Mouse (Mus musculus) kidney, embryonic 14.5 days (tissue): ENCODE measurements around the gene Bahcc1. TPM values are rescaled to one million over a fixed set of nuclear protein-coding genes. Genes with fewer than 3 reads are reported as not detected.
A peak's percentile ranks its signal among the peaks of the same experiment; 100 is the strongest.

Source experiments
- ATAC-seq: fragments of 200-750 bp; cut with Nextera tagmentation; 2 replicates; pipeline ENCODE4 v1.8.0; 2017; ENCODE audit warnings: moderate number of reproducible peaks, mild to moderate bottlenecking, moderate TSS enrichment, moderate library complexity; ENCODE audit not compliant: low FRiP score, low TSS enrichment
- H3K27ac ChIP-seq: fragments of 300-500 bp; sonication (generic); 2 replicates; pipeline ENCODE4 v1.5.1; 2014; ENCODE audit warnings: low read depth, mild to moderate bottlenecking, low read length, moderate library complexity, mixed read lengths
- H3K27me3 ChIP-seq: fragments of 300-500 bp; sonication (generic); 2 replicates; pipeline ENCODE4 v1.6.1; 2014; ENCODE audit warnings: mild to moderate bottlenecking, low read length; ENCODE audit not compliant: control insufficient read depth, insufficient read depth
- H3K36me3 ChIP-seq: fragments of 300-500 bp; sonication (generic); 2 replicates; pipeline ENCODE4 v1.6.1; 2014; ENCODE audit warnings: low read length, mixed read lengths; ENCODE audit not compliant: control insufficient read depth, insufficient read depth
- H3K4me1 ChIP-seq: fragments of 300-500 bp; sonication (generic); 2 replicates; pipeline ENCODE4 v1.6.1; 2014; ENCODE audit warnings: low read length, mixed read lengths; ENCODE audit not compliant: control insufficient read depth, insufficient read depth
- H3K4me2 ChIP-seq: fragments of 300-500 bp; sonication (generic); replicated peaks from 2 replicates; pipeline ENCODE4 v1.6.1; 2014; ENCODE audit warnings: low read depth, mild to moderate bottlenecking, low read length
- H3K4me3 ChIP-seq: fragments of 300-500 bp; sonication (generic); 2 replicates; pipeline ENCODE4 v1.5.1; 2014; ENCODE audit warnings: mild to moderate bottlenecking, low read length
- H3K9ac ChIP-seq: fragments of 300-500 bp; sonication (generic); 2 replicates; pipeline ENCODE4 v1.6.1; 2014; ENCODE audit warnings: low read depth, mild to moderate bottlenecking, low read length, moderate library complexity
- H3K9me3 ChIP-seq: fragments of 300-500 bp; sonication (generic); 2 replicates; pipeline ENCODE4 v1.6.1; 2016; ENCODE audit warnings: low read length; ENCODE audit not compliant: control insufficient read depth
- WGBS: fragments of 180-500 bp; shearing (Covaris S2); extraction: QIAGEN DNeasy Blood & Tissue Kit; methylation state at CpG from one replicate; pipeline ENCODE4 v1.1.7; 2014; 5-methylcytosine and 5-hydroxymethylcytosine counted together
- polyA plus RNA-seq: library from polyadenylated mRNA; unstranded; fragments of >200 nt; fragmentation: Nextera tagmentation; extraction: Ambion mirVana; gene quantifications from 2 replicates; pipeline ENCODE4 v1.2.1, GENCODE M21; 2014

The Bahcc1 gene
- polyA plus RNA-seq, 1 experiment from 2014 or later = 27.2 TPM

GRCm38 (mm10) chr11:120231379-120231778 is 1.4 kb upstream of the Bahcc1 start:
- H3K4me2 ChIP-seq = peak overlapping the region; percentile 93
- H3K27ac ChIP-seq = peak overlapping the region; percentile 97
- H3K4me1 ChIP-seq = peaks cover 41% of the 10 kb centered on the region
- H3K9me3 ChIP-seq = no peaks in the 10 kb centered on the region
- ATAC-seq = peak; percentile 82
- H3K36me3 ChIP-seq = peaks cover 1% of the 10 kb centered on the region; the same call in 1 of the 2 replicates
- H3K4me3 ChIP-seq = peak overlapping the region; percentile 92
- H3K27me3 ChIP-seq = no peaks in the 10 kb centered on the region
- WGBS = under 1% methylated on average over 27 of the region's 27 CpGs
- peak overlapping the region; percentile 99 for H3K9ac ChIP-seq

- H3K36me3 ChIP-seq = peaks cover 6% of the 10 kb centered on the region; the same call in 1 of the 2 replicates
- ATAC-seq = no peak
- WGBS = under 1% methylated on average over 51 of the region's 51 CpGs
- peak overlapping the region; percentile 92 for H3K4me3 ChIP-seq
- H3K9me3 ChIP-seq = no peaks in the 10 kb centered on the region
- peak overlapping the region; percentile 95 for H3K27ac ChIP-seq
- peaks cover 23% of the 10 kb centered on the region for H3K4me1 ChIP-seq
- peak overlapping the region; percentile 99 for H3K9ac ChIP-seq
- H3K27me3 ChIP-seq = no peaks in the 10 kb centered on the region
- peak overlapping the region; percentile 98 for H3K4me2 ChIP-seq
Observed at GRCm38 (mm10) chr11:120233441-120234135, 841 bp downstream of the Bahcc1 start.

GRCm38 (mm10) chr11:120234136-120234775 is 1.5 kb downstream of the Bahcc1 start:
- Histone ChIP-seq H3K9me3 (no peaks in the 10 kb centered on the region), H3K4me1 (peaks cover 23% of the 10 kb centered on the region), H3K36me3 (peaks cover 6% of the 10 kb centered on the region; the same call in 1 of the 2 replicates), H3K27ac (peak overlapping the region; percentile 95), H3K9ac (peak overlapping the region; percentile 99), H3K27me3 (no peaks in the 10 kb centered on the region), H3K4me3 (peak overlapping the region; percentile 92), H3K4me2 (peak overlapping the region; percentile 98)
- no peak for ATAC-seq
- WGBS = under 1% methylated on average over 46 of the region's 52 CpGs

GRCm38 (mm10) chr11:120234776-120235181 is 2.0 kb downstream of the Bahcc1 start:
- Histone ChIP-seq H3K9me3 (no peaks in the 10 kb centered on the region), H3K36me3 (peaks cover 6% of the 10 kb centered on the region; the same call in 1 of the 2 replicates), H3K9ac (peak overlapping the region; percentile 99), H3K4me1 (peaks cover 24% of the 10 kb centered on the region), H3K27me3 (no peaks in the 10 kb centered on the region), H3K4me2 (peak overlapping the region; percentile 98), H3K27ac (peak overlapping the region; percentile 95), H3K4me3 (peak overlapping the region; percentile 92)
- WGBS = under 1% methylated on average over 39 of the region's 39 CpGs
- no peak for ATAC-seq

- no peaks in the 10 kb centered on the region for H3K9me3 ChIP-seq
- peak overlapping the region; percentile 99 for H3K9ac ChIP-seq
- peak overlapping the region; percentile 98 for H3K4me2 ChIP-seq
- H3K36me3 ChIP-seq = peaks cover 6% of the 10 kb centered on the region; the same call in 1 of the 2 replicates
- WGBS = under 1% methylated on average over 40 of the region's 40 CpGs
- H3K27ac ChIP-seq = peak overlapping the region; percentile 98
- ATAC-seq = no peak
- no peaks in the 10 kb centered on the region for H3K27me3 ChIP-seq
- H3K4me1 ChIP-seq = peaks cover 31% of the 10 kb centered on the region
- H3K4me3 ChIP-seq = peak overlapping the region; percentile 92
Observed at GRCm38 (mm10) chr11:120235385-120236113, 2.8 kb downstream of the Bahcc1 start.

GRCm38 (mm10) chr11:120236114-120236437 is 3.3 kb downstream of the Bahcc1 start:
- no peaks in the 10 kb centered on the region for H3K27me3 ChIP-seq
- 2% methylated on average over 13 of the region's 13 CpGs for WGBS
- no peaks in the 10 kb centered on the region for H3K9me3 ChIP-seq
- ATAC-seq = no peak
- peaks cover 6% of the 10 kb centered on the region; the same call in 1 of the 2 replicates for H3K36me3 ChIP-seq
- H3K4me3 ChIP-seq = peak overlapping the region; percentile 92
- H3K4me2 ChIP-seq = peak overlapping the region; percentile 98
- H3K27ac ChIP-seq = peak overlapping the region; percentile 98
- H3K9ac ChIP-seq = peak overlapping the region; percentile 99
- peaks cover 36% of the 10 kb centered on the region for H3K4me1 ChIP-seq

GRCm38 (mm10) chr11:120236438-120237165 is 3.9 kb downstream of the Bahcc1 start:
- no peaks in the 10 kb centered on the region for H3K27me3 ChIP-seq
- peak overlapping the region; percentile 99 for H3K9ac ChIP-seq
- H3K4me1 ChIP-seq = peaks cover 41% of the 10 kb centered on the region
- no peak for ATAC-seq
- H3K27ac ChIP-seq = peak overlapping the region; percentile 98
- peak overlapping the region; percentile 92 for H3K4me3 ChIP-seq
- peak overlapping the region; percentile 98 for H3K4me2 ChIP-seq
- H3K9me3 ChIP-seq = no peaks in the 10 kb centered on the region
- WGBS = 0% methylated on average over 69 of the region's 96 CpGs
- H3K36me3 ChIP-seq = peaks cover 6% of the 10 kb centered on the region; the same call in 1 of the 2 replicates
